Mouse (Mus musculus) ovary, postnatal 36 days (tissue): ENCODE measurements around the gene Dhrs11.
A peak's percentile ranks its signal among the peaks of the same experiment; 100 is the strongest.

Source experiments
- DNase-seq: peaks from one replicate; pipeline ENCODE4 v3.0.0; 2022; ENCODE audit warnings: low spot score, mixed read lengths

The Dhrs11 gene

GRCm38 (mm10) chr11:84823484-84823897 is 5.3 kb downstream of the Dhrs11 start:
- peak; percentile 22 for DNase-seq

- no peak for DNase-seq
Measured at GRCm38 (mm10) chr11:84822487-84822886, 6.3 kb downstream of the Dhrs11 start.

GRCm38 (mm10) chr11:84821131-84821770 is 7.5 kb downstream of the Dhrs11 start:
- DNase-seq: no peak

- peak; percentile 92 for DNase-seq
Measured at GRCm38 (mm10) chr11:84818961-84819692, 9.7 kb downstream of the Dhrs11 start, which contains the start of gene Mrm1. Gene Mrm1 (minus strand): TSS chr11:84819515.

- peak; percentile 71 for DNase-seq
Measured at GRCm38 (mm10) chr11:84818085-84818960, 10.5 kb downstream of the Dhrs11 start.

- no peak for DNase-seq
Measured at GRCm38 (mm10) chr11:84817362-84817761, 11.4 kb downstream of the Dhrs11 start.

GRCm38 (mm10) chr11:84813724-84814510 is 14.9 kb downstream of the Dhrs11 start:
- peak; percentile 65 for DNase-seq

GRCm38 (mm10) chr11:84804373-84804772 is 24.4 kb downstream of the Dhrs11 start:
- no peak for DNase-seq

- DNase-seq: peak; percentile 64
Measured at GRCm38 (mm10) chr11:84797627-84798353, 31.0 kb downstream of the Dhrs11 start.

GRCm38 (mm10) chr11:84797026-84797425 is 31.8 kb downstream of the Dhrs11 start:
- no peak for DNase-seq

- DNase-seq: peak; percentile 67
Measured at GRCm38 (mm10) chr11:84794496-84795113, 34.2 kb downstream of the Dhrs11 start.

- DNase-seq: no peak
Measured at GRCm38 (mm10) chr11:84793545-84793944, 35.2 kb downstream of the Dhrs11 start.

- no peak for DNase-seq
Measured at GRCm38 (mm10) chr11:84790383-84790782, 38.4 kb downstream of the Dhrs11 start.

GRCm38 (mm10) chr11:84780143-84780870 is 48.5 kb downstream of the Dhrs11 start:
- DNase-seq: no peak

- DNase-seq: no peak
Measured at GRCm38 (mm10) chr11:84775560-84775959, 53.2 kb downstream of the Dhrs11 start.

GRCm38 (mm10) chr11:84774870-84775514 is 53.8 kb downstream of the Dhrs11 start:
- no peak for DNase-seq
